Mouse (Mus musculus) liver, embryonic 13.5 days (tissue): ENCODE measurements around the gene Gm13693. TPM values are rescaled to one million over a fixed set of nuclear protein-coding genes. Genes with fewer than 3 reads are reported as not detected.
A peak's percentile ranks its signal among the peaks of the same experiment; 100 is the strongest.
"Not testable (repeated sequence)": the region's sequence is repeated elsewhere in the genome, so short reads cannot be mapped to it uniquely, and the experiment has no call there.

Experiments used
- ATAC-seq: fragments of 200-750 bp; cut with Nextera tagmentation; 2 replicates; pipeline ENCODE4 v1.8.0; 2017; ENCODE audit warnings: low read depth, mild to moderate bottlenecking, moderate number of reproducible peaks, moderate library complexity
- DNase-seq: peaks from one replicate; pipeline ENCODE4 v3.0.0; 2022
- H3K27ac ChIP-seq: fragments of 300-500 bp; sonication (generic); 2 replicates; pipeline ENCODE4 v1.5.1; 2015; ENCODE audit warnings: moderate library complexity, mild to moderate bottlenecking, inconsistent platforms
- H3K27me3 ChIP-seq: fragments of 300-500 bp; sonication (generic); 2 replicates; pipeline ENCODE4 v1.6.1; 2015; ENCODE audit warnings: mild to moderate bottlenecking, inconsistent platforms
- H3K36me3 ChIP-seq: fragments of 300-500 bp; sonication (generic); 2 replicates; pipeline ENCODE4 v1.6.1; 2015; ENCODE audit warnings: mild to moderate bottlenecking, inconsistent platforms
- H3K4me1 ChIP-seq: fragments of 300-500 bp; sonication (generic); replicated peaks from 2 replicates; pipeline ENCODE4 v1.6.1; 2015; ENCODE audit warnings: inconsistent platforms
- H3K4me2 ChIP-seq: fragments of 300-500 bp; sonication (generic); 2 replicates; pipeline ENCODE4 v1.6.1; 2015; ENCODE audit warnings: inconsistent platforms, mild to moderate bottlenecking, moderate library complexity
- H3K4me3 ChIP-seq: fragments of 300-500 bp; sonication (generic); replicated peaks from 2 replicates; pipeline ENCODE4 v1.5.1; 2015; ENCODE audit warnings: mild to moderate bottlenecking, inconsistent platforms
- H3K9ac ChIP-seq: fragments of 300-500 bp; sonication (generic); 2 replicates; pipeline ENCODE4 v1.6.1; 2015; ENCODE audit warnings: mild to moderate bottlenecking, inconsistent platforms
- H3K9me3 ChIP-seq: fragments of 300-500 bp; sonication (generic); replicated peaks from 2 replicates; pipeline ENCODE4 v1.6.1; 2016; ENCODE audit warnings: inconsistent platforms
- WGBS: fragments of 180-500 bp; shearing (Covaris S2); methylation state at CpG from one replicate; pipeline ENCODE4 v1.1.7; 2015; ENCODE audit not compliant: insufficient replicate concordance; 5-methylcytosine and 5-hydroxymethylcytosine counted together
- polyA plus RNA-seq: library from polyadenylated mRNA; unstranded; fragments of >200 nt; fragmentation: Nextera tagmentation; extraction: Ambion mirVana; gene quantifications from 2 replicates; pipeline ENCODE4 v1.2.1, GENCODE M21; 2015

The Gm13693 gene
- polyA plus RNA-seq = not detected in 2 replicates

DNA sequence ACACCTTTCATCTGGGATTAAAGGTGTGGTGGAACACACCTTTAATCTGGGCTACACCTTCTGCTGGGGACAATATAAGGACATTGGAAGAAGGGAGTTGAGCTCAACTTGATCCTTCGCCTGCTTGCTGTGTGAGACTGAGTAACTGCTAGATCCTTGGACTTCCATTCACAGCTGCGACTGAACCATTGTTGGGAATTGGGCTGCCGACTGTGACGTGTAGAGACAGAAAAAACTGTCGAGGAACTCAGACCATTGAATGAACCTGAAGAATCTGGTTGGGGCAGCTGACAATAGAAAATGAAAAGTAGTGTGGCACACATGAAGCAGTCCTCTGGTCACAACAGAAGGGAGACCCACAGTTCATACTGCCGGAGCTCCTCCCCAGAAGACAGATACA lies at the start of gene Gm13693:
Gm13693 (plus strand) TSS at position 301 of the 400 bp plus-strand sequence.
- H3K9ac ChIP-seq, ATAC-seq, H3K9me3 ChIP-seq, H3K4me2 ChIP-seq, H3K27me3 ChIP-seq, H3K27ac ChIP-seq, H3K4me1 ChIP-seq, DNase-seq, H3K36me3 ChIP-seq, H3K4me3 ChIP-seq: not testable (repeated sequence)
- no CpG with 5 or more reads among the region's 6 CpGs for WGBS

DNA sequence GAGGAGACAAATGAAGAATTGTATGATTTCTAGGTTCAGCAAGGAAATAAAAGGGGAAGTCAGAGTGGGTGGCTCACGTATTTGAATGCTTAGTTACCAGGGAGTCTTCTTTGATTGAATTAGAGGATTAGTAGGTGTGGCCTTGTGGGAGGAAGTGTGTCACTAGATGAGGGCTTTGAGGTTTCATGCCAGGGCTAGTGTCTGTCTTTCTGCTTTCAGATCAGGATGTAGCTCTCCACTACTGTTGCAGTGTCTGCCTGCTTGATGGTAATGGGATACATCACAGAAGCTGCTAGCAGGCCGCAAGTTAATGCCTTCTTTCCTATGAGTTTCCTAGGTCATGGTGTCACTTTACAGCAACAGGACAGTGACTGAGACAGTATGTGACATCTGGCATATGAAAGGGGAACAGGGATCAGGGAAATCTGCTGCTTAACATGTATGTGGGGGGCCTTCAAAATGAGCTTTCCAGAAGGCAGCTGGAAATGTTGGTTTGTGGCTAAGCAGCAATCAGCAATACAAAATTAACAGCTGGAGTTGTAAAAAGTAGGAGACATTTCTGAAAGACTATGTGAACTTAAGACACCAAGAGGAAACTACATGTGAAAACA lies 31.7 kb upstream of the Gm13693 start:
- WGBS = 21% methylated on average over 2 of the region's 2 CpGs
- no peaks in the 10 kb centered on the region for H3K9me3 ChIP-seq
- H3K27ac ChIP-seq = no peak overlapping the region
- H3K4me3 ChIP-seq = no peak overlapping the region
- H3K9ac ChIP-seq = no peak overlapping the region
- no peaks in the 10 kb centered on the region for H3K4me1 ChIP-seq
- H3K36me3 ChIP-seq = no peaks in the 10 kb centered on the region
- DNase-seq = no peak
- ATAC-seq = no peak
- no peak overlapping the region for H3K4me2 ChIP-seq
- no peaks in the 10 kb centered on the region for H3K27me3 ChIP-seq

DNA sequence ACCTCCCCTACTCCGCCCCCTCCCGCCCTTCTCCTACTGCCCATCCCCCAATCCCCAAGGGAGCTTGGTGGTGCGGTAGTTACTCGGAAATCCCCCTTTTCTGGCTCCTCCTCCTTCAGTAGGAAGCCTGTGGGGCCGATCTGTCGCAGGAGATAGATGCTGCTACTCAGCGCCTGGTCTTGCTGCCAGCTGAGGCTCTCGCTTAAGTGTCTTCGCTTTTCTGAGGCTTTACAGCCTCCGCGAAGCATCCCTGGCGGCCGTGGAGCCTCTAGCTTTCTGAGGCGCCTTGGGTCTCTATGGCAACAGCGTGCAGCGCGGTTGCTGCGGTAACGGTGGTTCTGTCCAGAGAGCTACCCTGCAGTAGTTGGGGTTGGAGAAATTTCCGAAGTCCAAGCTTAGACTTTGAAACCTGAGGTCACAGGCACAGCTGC lies 20.4 kb upstream of the Gm13693 start, which contains the start of gene Zswim2:
Zswim2 (minus strand) TSS at position 298 of the 431 bp plus-strand sequence.
- Histone ChIP-seq H3K36me3 (no peaks in the 10 kb centered on the region), H3K4me3 (no peak within 1 kb of the TSS), H3K9ac (no peak within 1 kb of the TSS), H3K4me2 (peak within 1 kb of the TSS; percentile 29), H3K4me1 (peaks cover 5% of the 10 kb centered on the region; the same call in 1 of the 2 replicates), H3K27me3 (no peaks in the 10 kb centered on the region), H3K9me3 (no peaks in the 10 kb centered on the region), H3K27ac (no peak within 1 kb of the TSS)
- ATAC-seq = no peak
- no peak for DNase-seq
- WGBS = 3% methylated on average over 20 of the region's 20 CpGs

DNA sequence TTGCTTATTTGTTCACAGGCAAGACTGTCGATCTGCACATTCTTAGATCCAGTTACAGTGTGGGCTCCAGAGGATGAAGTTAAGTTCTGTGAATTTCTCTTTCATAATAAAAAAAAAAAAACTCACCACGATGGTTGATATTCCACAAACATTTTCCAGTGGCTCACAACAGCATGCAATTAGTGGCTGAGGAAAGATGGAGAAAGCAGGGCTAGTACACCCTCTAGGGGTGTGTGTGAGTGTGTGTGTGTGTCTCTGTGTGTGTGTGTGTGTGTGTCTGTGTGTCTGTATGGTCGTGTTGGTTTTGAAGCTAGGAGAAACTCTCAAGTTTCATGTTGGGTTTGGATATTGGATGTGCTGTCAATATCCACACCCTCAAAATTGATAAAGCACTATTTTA lies 19.9 kb upstream of the Gm13693 start:
- no peak for DNase-seq
- Histone ChIP-seq H3K9me3 (no peaks in the 10 kb centered on the region), H3K4me3 (no peak overlapping the region), H3K36me3 (no peaks in the 10 kb centered on the region), H3K27ac (no peak overlapping the region), H3K9ac (no peak overlapping the region), H3K4me2 (peak overlapping the region; percentile 29), H3K4me1 (peaks cover 5% of the 10 kb centered on the region; the same call in 1 of the 2 replicates), H3K27me3 (no peaks in the 10 kb centered on the region)
- 17% methylated on average over 3 of the region's 3 CpGs for WGBS
- no peak for ATAC-seq

DNA sequence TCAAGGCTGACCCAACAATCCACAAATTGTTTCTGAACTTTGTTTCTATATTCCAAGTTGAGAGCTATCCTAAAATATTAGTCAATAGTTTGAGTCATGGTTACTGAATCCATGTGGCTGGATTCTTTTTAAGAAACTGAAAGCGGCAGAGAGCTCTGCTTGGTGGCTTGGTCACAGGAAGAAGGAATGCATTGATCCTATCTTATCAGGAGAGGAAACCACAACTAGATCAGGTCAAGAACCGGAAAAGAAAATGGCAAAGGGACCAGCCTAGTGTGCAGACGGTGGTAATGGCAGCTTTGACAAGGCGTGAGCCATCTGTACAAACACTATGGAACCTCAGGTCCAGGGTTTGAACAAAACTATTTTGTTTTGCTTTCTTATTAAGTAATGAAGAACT lies 19.5 kb upstream of the Gm13693 start:
- no peak overlapping the region for H3K4me3 ChIP-seq
- H3K36me3 ChIP-seq = no peaks in the 10 kb centered on the region
- H3K9ac ChIP-seq = no peak overlapping the region
- no peak overlapping the region for H3K27ac ChIP-seq
- no peaks in the 10 kb centered on the region for H3K9me3 ChIP-seq
- H3K27me3 ChIP-seq = no peaks in the 10 kb centered on the region
- ATAC-seq = no peak
- H3K4me1 ChIP-seq = peaks cover 5% of the 10 kb centered on the region; the same call in 1 of the 2 replicates
- no peak for DNase-seq
- H3K4me2 ChIP-seq = no peak overlapping the region
- 10% methylated on average over 4 of the region's 4 CpGs for WGBS

DNA sequence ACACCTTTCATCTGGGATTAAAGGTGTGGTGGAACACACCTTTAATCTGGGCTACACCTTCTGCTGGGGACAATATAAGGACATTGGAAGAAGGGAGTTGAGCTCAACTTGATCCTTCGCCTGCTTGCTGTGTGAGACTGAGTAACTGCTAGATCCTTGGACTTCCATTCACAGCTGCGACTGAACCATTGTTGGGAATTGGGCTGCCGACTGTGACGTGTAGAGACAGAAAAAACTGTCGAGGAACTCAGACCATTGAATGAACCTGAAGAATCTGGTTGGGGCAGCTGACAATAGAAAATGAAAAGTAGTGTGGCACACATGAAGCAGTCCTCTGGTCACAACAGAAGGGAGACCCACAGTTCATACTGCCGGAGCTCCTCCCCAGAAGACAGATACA lies 5.9 kb upstream of the Gm13693 start, which contains the start of gene Gm13698:
Gm13698 (plus strand) TSS at position 301 of the 400 bp plus-strand sequence.
- H3K4me1 ChIP-seq, H3K9ac ChIP-seq, ATAC-seq, H3K9me3 ChIP-seq, DNase-seq, H3K4me3 ChIP-seq, H3K27me3 ChIP-seq, H3K27ac ChIP-seq, H3K4me2 ChIP-seq, H3K36me3 ChIP-seq: not testable (repeated sequence)
- no CpG with 5 or more reads among the region's 6 CpGs for WGBS

DNA sequence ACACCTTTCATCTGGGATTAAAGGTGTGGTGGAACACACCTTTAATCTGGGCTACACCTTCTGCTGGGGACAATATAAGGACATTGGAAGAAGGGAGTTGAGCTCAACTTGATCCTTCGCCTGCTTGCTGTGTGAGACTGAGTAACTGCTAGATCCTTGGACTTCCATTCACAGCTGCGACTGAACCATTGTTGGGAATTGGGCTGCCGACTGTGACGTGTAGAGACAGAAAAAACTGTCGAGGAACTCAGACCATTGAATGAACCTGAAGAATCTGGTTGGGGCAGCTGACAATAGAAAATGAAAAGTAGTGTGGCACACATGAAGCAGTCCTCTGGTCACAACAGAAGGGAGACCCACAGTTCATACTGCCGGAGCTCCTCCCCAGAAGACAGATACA lies 5.7 kb downstream of the Gm13693 start, which contains the start of gene Gm13695:
Gm13695 (plus strand) TSS at position 301 of the 400 bp plus-strand sequence.
- not testable (repeated sequence) for H3K9ac ChIP-seq, H3K27ac ChIP-seq, H3K9me3 ChIP-seq, H3K36me3 ChIP-seq, H3K27me3 ChIP-seq, H3K4me2 ChIP-seq, H3K4me1 ChIP-seq, ATAC-seq, DNase-seq, H3K4me3 ChIP-seq
- WGBS = no CpG with 5 or more reads among the region's 6 CpGs

DNA sequence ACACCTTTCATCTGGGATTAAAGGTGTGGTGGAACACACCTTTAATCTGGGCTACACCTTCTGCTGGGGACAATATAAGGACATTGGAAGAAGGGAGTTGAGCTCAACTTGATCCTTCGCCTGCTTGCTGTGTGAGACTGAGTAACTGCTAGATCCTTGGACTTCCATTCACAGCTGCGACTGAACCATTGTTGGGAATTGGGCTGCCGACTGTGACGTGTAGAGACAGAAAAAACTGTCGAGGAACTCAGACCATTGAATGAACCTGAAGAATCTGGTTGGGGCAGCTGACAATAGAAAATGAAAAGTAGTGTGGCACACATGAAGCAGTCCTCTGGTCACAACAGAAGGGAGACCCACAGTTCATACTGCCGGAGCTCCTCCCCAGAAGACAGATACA lies 11.5 kb downstream of the Gm13693 start, which contains the start of gene Gm13696:
Gm13696 (plus strand) TSS at position 301 of the 400 bp plus-strand sequence.
- DNase-seq, H3K9ac ChIP-seq, H3K27me3 ChIP-seq, H3K9me3 ChIP-seq, H3K4me1 ChIP-seq, H3K4me2 ChIP-seq, H3K27ac ChIP-seq, ATAC-seq, H3K4me3 ChIP-seq, H3K36me3 ChIP-seq: not testable (repeated sequence)
- WGBS = no CpG with 5 or more reads among the region's 6 CpGs

DNA sequence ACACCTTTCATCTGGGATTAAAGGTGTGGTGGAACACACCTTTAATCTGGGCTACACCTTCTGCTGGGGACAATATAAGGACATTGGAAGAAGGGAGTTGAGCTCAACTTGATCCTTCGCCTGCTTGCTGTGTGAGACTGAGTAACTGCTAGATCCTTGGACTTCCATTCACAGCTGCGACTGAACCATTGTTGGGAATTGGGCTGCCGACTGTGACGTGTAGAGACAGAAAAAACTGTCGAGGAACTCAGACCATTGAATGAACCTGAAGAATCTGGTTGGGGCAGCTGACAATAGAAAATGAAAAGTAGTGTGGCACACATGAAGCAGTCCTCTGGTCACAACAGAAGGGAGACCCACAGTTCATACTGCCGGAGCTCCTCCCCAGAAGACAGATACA lies 17.3 kb downstream of the Gm13693 start, which contains the start of gene Gm13694:
Gm13694 (plus strand) TSS at position 301 of the 400 bp plus-strand sequence.
- not testable (repeated sequence) for ATAC-seq, H3K9ac ChIP-seq, H3K4me1 ChIP-seq, DNase-seq, H3K27ac ChIP-seq, H3K4me2 ChIP-seq, H3K4me3 ChIP-seq, H3K27me3 ChIP-seq, H3K36me3 ChIP-seq, H3K9me3 ChIP-seq
- no CpG with 5 or more reads among the region's 6 CpGs for WGBS

DNA sequence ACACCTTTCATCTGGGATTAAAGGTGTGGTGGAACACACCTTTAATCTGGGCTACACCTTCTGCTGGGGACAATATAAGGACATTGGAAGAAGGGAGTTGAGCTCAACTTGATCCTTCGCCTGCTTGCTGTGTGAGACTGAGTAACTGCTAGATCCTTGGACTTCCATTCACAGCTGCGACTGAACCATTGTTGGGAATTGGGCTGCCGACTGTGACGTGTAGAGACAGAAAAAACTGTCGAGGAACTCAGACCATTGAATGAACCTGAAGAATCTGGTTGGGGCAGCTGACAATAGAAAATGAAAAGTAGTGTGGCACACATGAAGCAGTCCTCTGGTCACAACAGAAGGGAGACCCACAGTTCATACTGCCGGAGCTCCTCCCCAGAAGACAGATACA lies 23.1 kb downstream of the Gm13693 start, which contains the start of gene Gm13697:
Gm13697 (plus strand) TSS at position 301 of the 400 bp plus-strand sequence.
- not testable (repeated sequence) for H3K4me1 ChIP-seq, H3K9me3 ChIP-seq, H3K36me3 ChIP-seq, H3K4me2 ChIP-seq, ATAC-seq, H3K4me3 ChIP-seq, H3K9ac ChIP-seq, DNase-seq, H3K27ac ChIP-seq, H3K27me3 ChIP-seq
- no CpG with 5 or more reads among the region's 6 CpGs for WGBS

DNA sequence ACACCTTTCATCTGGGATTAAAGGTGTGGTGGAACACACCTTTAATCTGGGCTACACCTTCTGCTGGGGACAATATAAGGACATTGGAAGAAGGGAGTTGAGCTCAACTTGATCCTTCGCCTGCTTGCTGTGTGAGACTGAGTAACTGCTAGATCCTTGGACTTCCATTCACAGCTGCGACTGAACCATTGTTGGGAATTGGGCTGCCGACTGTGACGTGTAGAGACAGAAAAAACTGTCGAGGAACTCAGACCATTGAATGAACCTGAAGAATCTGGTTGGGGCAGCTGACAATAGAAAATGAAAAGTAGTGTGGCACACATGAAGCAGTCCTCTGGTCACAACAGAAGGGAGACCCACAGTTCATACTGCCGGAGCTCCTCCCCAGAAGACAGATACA lies 28.9 kb downstream of the Gm13693 start, which contains the start of gene Gm13691:
Gm13691 (plus strand) TSS at position 301 of the 400 bp plus-strand sequence.
- not testable (repeated sequence) for H3K4me1 ChIP-seq, H3K27me3 ChIP-seq, H3K9me3 ChIP-seq, H3K4me2 ChIP-seq, DNase-seq, H3K27ac ChIP-seq, H3K9ac ChIP-seq, H3K4me3 ChIP-seq, H3K36me3 ChIP-seq, ATAC-seq
- no CpG with 5 or more reads among the region's 6 CpGs for WGBS
